Mouse (Mus musculus) right cerebral cortex, postnatal 25 days (tissue): ENCODE data around the gene Tjap1.

Experiments used
- DNase-seq: peaks from one replicate; pipeline ENCODE4 v3.0.0; 2022

The Tjap1 gene

GRCm38 (mm10) chr17:46282483-46283123 is at the start of gene Tjap1:
Gene Tjap1 (minus strand): TSS chr17:46283026.
- DNase-seq: peak; percentile 86

DNA sequence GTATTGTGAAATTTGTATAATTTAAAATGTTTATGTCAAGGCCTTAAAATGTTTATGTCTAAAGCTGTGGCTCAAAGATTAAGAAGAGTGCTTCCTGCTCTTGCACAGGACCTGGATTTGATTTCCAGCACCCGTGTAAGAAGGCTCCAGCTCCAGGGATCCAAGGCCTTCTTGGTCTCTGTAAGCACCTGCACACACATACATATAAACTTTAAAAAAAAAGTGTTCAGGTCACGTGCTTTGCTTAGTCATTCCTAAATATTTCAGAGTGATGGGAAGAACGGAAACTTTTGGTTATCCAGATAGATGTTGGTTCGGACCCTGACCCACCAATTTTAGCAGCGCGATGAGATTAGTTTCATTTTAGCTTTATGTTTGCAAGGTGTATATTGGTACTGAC is 45.9 kb upstream of the Tjap1 start:
- no peak for DNase-seq

- DNase-seq: peak; percentile 95
Measured at GRCm38 (mm10) chr17:46327906-46328534, 45.2 kb upstream of the Tjap1 start, which contains the start of gene Abcc10. Gene Abcc10 (minus strand): TSS chr17:46328352.

- DNase-seq: no peak
Measured at GRCm38 (mm10) chr17:46327413-46327905, 44.6 kb upstream of the Tjap1 start.

GRCm38 (mm10) chr17:46322046-46322823 is 39.4 kb upstream of the Tjap1 start:
- DNase-seq: no peak

DNA sequence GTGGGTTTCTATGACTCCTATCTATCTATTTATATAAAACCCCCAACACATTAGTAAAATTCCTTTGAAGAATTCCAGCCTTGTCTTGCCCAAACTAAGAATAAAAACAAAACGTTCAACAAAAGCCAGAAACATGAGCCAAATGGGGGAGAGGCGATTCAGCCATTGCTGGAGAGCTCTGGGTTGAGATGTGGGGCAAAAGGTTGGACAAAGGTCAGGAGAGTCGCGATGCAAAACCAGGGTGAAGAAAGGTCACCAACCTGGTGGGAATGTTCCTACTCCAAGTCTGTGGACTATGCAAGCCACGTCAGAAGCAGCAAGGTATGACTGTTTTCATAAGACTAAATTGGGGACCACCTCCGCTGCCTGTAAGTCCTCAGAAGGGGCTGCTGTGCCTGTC is 37.7 kb upstream of the Tjap1 start:
- DNase-seq: no peak

DNA sequence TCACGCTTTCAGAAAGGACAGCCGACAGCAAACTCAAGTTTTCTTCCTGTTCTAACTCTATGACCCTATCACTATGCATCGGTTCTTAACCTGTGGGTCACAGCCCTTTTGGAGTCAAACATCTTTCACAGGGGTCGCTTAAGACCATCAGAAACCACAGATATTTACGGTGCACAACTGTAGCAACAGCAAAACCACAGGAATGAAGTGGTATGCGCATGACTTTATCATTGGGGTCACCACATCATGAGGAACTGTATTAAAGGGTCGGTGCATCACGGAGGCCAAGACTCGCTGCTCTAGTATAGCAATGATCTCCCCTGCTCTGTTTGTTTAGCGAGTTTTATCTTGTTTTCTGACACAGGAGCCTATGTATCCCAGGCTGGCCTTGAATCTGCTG is 33.0 kb upstream of the Tjap1 start:
- DNase-seq: no peak

DNA sequence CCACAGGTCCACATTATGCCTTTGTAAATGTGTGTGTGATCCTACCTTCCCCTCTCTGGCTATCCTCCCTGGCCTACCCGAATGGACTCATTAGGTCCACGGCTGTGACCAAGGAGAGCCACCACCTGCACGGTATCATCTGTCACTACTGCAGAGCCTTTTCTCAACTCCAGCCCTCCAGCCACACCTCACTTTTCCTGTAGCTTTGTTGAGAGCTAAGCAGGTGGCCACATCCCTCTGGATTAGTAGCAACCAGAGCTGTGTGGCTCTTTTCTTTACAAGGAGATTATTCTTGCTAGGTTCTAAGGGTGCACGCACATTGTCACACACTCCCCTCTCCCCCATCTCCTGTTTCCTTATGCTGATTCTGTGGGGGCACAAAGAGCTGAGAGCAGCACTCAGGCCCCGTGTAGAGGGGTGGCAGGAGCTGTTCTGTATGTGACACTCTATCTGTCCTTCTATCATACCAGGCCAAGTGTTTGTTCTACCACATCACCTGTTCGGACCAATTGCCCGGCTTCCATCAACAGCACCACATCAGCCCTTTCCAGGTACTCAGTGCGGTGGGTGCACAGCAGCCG is 30.4 kb upstream of the Tjap1 start:
- no peak for DNase-seq

DNA sequence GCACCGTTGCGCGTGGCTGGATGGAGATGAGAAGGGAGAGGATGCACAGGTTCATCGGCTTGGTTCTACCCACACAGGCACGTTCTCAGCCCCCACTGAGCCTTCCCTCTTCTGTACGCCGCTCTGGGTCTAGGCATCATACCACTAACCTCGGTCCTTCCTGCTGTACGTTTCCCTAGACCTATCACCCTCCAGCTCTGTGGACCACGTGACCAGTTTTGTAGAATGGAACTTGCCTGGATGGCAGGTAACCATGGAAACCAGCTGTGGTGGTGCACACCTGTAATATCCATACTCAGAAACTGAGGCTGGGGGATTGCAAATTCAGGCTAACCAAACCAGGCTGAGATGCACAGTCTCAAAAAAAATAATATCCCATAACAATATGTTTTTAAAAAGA is 27.7 kb upstream of the Tjap1 start:
- DNase-seq: no peak

DNA sequence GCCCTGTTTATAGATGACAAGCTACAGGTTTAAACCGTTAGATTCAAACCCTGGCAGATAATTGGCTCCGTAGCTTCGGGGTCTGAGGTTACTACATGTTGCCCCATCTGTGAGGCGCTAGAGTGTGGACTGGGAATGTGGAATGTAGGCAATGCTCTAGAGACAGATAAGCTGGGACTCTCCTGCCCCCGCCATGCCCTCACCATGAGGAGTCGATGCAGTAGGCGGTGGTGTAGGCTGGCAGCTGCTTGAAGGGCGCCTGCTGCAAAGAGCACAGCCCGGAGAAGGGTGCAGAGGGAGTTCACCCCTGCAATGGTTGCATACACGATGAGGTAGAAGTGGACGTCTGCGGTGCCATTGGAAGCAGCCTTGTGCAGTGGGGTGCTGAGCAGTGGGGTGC is 27.0 kb upstream of the Tjap1 start:
- no peak for DNase-seq

GRCm38 (mm10) chr17:46306956-46307355 is 24.1 kb upstream of the Tjap1 start:
- no peak for DNase-seq

GRCm38 (mm10) chr17:46304184-46304583 is 21.4 kb upstream of the Tjap1 start:
- no peak for DNase-seq

DNA sequence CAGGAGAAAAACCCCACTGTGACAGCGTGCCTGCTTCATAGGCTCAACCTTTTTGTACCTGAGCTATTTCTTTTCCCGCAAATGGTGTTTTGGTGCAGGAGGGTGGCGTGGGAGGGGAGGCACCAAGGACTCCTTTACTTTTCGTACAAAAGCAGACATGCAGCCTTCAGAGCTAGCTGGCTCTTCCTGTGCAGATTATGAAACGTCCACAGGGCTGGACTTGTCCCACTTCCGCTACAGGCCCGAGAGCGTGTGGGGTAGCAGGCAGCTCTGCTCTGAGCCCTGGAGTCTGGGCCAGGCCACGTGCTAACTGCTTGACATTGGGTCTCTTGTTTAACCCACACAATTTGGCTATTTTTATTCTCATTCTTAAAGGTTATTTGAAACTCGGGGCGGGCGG is 19.1 kb upstream of the Tjap1 start:
- DNase-seq: no peak

- peak; percentile 86 for DNase-seq
Measured at GRCm38 (mm10) chr17:46298220-46298913, 15.5 kb upstream of the Tjap1 start.

DNA sequence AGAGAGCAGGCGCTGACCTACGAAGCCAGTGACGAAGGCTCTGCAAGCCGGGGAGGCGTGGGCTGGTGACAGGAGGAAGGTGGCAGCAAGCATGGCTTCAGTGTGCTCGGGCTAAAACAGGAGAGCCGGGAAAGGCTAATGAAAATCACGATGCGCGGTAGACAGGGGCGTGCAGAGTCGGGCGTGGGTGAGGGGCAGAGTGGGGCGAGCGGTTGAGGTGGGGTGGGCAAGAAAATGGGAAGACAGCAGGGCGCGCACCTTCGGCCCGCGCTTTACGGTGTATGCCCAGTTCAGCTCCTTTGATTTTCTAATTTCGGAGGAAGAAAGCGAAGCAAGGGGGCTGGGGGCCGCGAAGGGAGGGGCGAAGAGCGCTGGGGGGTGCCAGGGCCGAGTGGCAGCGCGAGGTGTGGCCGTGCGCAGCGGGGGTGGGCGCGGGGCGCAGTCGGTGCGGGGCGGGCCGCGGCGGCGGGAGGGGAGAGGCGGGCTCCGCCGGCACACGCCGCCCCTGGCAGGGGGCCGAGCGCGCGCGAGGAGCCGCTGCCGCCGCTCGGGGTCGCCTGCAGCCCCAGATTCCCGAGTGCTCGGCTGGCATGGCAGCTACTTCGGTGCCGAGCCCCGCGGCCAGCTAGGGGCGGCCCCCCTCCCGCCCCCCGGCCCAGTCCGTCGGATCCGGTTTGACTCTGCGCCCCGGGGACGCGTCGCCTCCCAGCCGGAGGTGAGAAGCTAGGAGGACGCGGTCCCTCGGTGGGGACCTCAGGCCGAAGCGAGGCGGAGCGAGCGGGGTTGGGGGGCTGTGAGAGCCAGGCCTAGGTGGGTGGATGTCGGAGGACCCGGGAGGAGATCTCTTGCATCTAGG is 14.8 kb upstream of the Tjap1 start, which contains the start of gene Dlk2:
Gene Dlk2 (plus strand): TSS at position 58 of the 856 bp plus-strand sequence.
- peak; percentile 76 for DNase-seq

DNA sequence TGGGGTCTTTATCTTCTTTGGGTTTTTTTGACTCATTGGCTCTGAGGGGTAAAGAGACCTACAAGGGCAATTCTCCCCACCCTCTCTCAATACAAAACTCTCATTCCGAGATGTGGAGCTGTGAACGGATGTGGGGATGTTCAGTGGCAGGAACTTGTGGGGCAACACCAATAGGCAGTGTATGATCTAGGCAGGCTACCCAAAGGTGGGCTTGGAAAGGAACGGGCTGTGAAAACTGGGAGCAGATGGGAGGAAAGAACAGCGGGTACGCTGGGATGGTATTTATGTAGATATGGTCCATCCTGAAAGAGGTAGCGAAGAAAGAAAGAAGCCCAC is 14.2 kb upstream of the Tjap1 start:
- no peak for DNase-seq

GRCm38 (mm10) chr17:46296601-46297000 is 13.8 kb upstream of the Tjap1 start:
- DNase-seq: no peak

DNA sequence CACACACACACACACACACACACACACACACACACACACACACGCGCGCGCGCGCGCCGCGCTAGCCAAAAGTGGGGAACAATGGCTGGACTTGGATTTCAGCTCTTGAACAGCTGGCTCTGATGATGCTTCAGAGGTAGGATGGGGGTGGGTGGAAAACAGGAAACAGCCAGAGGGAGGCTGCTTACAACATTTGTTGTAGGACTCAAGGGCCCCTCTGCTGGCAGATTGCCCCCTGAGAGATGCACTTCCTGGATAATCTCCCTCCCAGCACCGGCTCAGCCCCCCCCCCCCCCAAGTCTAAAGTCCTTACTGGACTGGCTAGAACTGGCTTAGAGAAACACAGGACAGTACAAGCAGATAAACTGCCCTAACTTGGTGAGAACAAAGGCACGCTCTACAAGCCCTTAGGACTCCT is 4.9 kb upstream of the Tjap1 start:
- DNase-seq: no peak

- DNase-seq: no peak
Measured at GRCm38 (mm10) chr17:46285407-46285806, 2.6 kb upstream of the Tjap1 start.

DNA sequence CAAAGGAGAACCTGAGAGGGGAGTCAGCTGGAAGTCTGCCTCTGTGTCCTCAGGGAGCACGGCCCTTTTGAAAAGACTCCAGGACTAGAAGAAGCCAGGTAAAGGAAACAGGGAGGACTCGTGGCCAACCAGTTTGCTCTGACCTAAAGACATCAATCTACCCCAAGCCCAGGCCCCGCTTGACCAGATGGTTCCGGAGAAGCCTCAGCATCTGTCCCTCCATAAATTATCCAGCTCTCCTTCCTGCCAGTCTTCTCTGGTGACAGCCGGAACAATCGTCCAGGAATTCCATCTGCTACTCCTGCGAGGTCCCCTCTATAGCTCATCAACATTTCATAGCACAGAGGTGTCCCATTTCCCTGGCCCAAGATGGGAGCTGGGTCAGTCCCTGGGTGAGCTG is 1.8 kb upstream of the Tjap1 start:
- DNase-seq: no peak

GRCm38 (mm10) chr17:46283911-46284310 is 1.1 kb upstream of the Tjap1 start:
- no peak for DNase-seq

- DNase-seq: no peak
Measured at GRCm38 (mm10) chr17:46283140-46283539, 314 bp upstream of the Tjap1 start.
